Mouse (Mus musculus) layer of hippocampus, adult 9-10 months (tissue): ENCODE data around the gene Kank3.

Experiments
- DNase-seq: peaks from one replicate; pipeline ENCODE4 v3.0.0; 2022; ENCODE audit warnings: low spot score

The Kank3 gene

DNA sequence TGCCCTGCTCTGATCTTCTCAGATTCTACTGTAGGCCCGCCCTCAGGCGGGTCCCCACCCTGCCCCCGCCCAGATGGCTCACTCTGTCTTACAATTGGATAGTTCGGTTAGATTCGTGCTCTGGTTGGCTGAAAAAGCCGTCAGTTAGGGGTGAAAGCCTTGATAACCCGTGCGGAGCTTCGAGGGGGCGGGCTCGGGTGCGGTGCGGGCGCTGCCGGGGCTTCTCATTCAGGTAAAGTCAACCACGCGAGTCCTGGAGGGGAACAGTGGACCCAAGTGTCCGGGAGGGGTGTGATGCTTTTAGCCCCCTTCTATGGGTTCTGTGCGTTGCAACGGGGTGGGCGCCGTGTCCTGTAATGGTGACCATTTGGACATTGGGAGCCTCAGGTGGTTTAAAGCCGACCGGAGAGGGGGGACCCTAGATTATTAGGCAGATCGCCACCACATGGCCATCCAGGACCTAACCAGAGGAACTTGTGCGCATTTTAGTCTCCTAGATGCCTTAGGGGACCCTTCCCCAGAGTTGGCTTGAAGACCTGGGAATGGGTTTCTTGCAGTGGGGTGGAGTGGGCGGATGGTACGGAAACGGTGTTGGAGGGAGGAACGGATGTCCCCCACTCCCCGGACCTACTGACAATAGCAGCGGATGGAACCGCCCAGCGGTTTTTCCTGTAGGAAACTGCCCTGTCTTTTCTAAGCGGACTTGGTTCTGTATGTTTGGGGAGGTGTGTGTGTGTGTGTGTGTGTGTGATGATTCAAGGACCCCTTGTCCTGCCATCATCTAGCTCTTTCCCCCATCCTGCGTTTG, at the start of gene Kank3:
Kank3 (plus strand) TSS at position 186 of the 808 bp plus-strand sequence.
- DNase-seq = peak; percentile 87

DNA sequence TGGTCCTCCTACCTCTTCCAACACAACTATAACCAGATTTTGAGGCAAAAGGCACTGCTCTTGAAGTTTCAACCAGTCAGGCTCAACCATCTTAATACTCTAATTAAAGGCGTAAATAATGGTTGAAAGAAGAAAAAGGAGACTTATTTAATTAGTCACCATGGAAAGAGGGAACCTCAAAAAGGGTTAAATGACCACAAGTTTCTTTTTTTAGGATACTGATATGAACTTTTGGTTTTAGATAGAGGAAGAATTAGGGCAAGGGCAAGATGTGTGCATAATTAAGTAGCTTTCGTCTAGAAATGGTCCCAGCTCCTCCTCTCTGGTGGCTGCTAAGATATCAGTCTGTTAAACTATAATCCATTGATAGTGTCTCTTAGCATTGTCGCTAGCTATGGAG, 43.9 kb upstream of the Kank3 start:
- DNase-seq = no peak

DNA sequence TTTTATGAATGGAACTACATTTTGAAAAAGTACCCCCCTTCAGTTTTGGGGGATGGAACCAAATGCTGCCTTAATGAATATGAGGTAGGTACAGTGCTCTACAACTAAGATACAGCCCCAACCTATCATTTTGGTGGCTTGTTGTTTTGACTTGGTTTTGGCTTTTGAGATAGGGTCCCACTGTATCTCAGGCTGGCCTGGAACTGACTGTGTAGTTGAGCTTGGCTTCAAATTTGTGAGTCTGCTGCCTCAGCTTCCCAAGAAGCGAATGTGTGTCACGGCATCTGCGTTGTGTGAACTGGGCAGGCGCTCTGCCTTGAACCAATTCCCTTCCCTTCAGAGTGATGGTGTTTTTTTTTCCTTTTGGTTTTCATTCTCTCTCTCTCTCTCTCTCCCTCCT, 38.7 kb upstream of the Kank3 start:
- no peak for DNase-seq

DNA sequence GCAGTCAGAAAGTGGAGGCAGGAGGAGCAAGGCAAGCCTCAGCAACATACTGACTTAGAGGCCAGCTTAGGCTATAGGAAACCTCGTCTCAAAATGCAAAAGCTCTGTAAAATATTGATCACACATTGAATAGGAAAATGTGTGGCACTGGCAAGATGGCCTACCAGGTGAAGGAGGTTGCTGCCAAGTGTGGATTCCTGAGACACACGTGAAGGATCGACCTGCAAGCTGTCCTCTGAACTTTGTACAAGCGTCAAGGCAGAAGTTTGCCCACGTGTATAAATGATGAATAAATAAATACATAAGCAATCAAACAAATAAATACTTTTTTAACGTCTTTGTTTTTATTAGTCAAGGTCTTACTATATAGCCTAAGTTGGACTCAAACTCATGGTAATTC, 36.9 kb upstream of the Kank3 start:
- no peak for DNase-seq

DNA sequence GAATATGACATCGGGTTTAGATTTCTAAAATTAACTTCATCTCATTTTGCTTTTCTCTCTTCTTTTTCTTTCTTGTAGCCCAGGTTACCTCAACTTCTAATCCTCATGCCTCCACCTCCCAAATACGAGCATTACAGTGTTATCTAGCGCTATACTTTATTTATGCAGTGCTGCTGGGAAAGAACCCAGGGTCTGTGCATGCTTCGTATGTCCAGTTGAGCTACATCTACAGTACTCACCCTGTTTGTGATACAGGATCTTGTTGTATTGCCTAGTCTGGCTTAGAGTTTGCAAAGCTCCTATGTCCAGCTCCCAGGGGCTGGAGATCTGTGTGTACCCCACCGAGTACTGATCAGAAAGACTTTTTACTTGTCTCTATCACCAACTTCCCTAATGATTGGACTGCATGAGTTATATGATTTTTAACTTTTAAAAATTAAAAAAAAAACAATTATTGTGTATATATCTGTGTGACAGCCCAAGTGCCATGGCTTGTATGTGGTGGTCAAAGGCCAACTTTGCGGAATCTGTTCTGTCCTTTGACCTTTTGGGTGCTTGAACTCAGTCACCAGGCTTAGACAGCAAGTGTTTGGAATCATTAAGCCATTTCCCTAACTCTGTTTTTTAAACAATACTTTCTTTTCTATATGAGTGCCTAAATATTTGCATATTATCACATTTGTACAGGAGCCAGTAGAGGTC, 36.3 kb upstream of the Kank3 start:
- DNase-seq = no peak

DNA sequence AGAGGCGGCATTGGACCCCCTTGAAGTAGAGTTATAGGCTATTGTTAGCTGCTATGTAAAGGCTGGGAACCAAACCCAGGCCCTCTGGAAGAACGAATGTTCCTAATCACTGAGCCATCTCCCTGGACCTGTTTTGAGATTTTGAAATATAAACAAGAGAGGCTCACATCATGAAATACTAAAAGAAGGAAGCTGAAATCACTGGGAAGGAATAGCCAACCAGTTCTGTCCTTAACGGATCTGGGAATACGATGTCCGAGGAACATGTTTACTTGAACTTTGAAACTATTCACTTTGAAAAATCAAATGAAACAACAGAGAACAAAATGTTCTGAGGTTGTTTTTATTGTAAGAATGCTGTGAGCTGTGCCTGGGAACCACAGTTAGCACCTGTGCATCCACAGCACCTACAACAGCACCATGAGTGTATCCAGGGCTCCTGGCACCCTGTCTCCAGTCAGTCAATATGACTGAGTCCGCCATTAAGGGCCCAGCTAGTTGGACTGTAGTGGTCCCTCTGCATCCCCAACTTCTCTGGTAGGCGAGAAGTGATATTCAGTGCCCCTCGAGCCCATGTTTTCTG, 35.7 kb upstream of the Kank3 start:
- no peak for DNase-seq

DNA sequence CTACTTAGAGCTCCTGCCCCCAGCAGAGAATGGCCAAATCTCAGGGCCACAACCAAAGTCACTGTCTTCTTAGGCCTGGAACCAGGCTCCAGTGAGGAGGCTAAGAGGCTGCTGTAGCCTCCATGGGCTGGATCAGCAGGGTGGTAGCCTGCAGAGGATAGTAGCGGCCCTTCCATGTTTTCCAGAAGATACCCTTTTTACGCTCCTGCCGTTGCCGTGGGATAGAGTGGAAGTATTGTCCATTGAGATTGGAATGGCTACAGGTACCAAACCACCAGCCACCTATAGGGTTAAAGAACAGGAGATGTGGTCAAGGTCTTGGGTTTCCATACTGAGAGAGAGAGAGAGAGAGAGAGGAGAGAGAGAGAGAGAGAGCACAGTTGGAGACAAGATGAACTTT, 35.0 kb upstream of the Kank3 start:
- DNase-seq = no peak

DNA sequence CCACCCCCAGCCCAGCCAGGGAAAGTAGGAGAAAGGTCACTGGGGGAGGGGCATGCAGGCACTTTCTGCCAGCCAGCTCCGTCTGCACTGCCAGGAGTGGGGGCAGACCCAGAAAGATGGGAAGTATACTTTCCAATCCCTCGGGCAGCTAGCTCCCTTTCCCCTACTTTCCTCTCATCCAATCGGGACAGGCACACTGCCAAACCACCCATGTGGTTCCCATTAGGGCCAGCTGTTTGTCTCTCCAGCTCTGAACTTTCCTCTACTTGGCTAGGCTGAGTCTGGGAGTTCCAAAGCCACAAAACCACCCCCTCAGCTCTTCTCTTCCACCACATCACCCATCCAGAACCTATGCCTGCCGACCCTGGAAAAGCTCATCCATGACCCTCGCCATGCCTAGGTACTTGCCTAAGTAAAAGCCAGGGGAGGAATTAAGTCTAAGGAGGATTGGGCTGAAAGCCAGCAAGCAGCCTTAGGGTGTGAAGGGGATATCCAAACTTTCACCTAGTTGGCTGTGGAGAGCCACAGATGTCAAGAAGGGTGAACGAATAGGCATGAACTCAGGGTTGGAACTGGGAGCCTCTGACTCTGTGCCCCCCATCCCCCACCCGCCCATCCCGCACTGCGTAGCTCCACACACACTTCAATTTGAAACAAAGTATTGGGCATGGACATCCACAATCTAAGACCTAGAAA, 30.9 kb upstream of the Kank3 start:
- DNase-seq = peak; percentile 59

DNA sequence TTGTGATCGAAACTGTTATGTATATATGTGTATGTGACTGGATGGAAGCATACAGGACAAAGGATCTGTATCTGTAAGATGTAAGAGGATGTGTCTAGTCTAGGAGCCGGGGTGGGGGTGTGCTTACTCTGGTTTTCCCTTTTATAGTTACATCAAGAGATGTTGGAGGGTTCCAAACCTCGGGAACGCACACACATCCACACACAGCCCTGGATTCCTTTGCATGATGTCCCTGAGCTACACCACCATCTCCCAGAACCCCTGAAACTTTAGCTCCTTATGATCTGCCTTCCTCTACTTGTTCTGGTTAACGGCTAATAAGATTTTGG, 30.4 kb upstream of the Kank3 start:
- no peak for DNase-seq

DNA sequence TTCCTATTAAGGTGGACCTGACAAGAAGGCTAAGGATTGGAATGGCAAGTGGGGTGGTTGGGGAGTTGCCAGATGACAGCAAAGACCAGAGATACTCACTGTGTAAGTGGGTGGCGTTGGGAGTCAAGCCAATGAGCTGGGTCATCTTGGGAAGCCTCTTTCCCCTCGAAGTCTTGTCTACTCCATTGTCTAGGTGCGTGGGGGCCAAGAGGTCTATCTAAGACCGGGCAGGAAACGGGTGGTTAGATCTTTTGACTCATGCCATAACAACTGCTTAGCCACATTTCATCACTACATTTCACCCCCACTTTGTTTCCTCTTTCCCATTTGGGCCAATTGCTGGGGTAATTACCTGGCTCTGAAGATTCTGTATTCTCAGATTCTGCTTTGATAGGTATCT, 29.9 kb upstream of the Kank3 start:
- DNase-seq = no peak

DNA sequence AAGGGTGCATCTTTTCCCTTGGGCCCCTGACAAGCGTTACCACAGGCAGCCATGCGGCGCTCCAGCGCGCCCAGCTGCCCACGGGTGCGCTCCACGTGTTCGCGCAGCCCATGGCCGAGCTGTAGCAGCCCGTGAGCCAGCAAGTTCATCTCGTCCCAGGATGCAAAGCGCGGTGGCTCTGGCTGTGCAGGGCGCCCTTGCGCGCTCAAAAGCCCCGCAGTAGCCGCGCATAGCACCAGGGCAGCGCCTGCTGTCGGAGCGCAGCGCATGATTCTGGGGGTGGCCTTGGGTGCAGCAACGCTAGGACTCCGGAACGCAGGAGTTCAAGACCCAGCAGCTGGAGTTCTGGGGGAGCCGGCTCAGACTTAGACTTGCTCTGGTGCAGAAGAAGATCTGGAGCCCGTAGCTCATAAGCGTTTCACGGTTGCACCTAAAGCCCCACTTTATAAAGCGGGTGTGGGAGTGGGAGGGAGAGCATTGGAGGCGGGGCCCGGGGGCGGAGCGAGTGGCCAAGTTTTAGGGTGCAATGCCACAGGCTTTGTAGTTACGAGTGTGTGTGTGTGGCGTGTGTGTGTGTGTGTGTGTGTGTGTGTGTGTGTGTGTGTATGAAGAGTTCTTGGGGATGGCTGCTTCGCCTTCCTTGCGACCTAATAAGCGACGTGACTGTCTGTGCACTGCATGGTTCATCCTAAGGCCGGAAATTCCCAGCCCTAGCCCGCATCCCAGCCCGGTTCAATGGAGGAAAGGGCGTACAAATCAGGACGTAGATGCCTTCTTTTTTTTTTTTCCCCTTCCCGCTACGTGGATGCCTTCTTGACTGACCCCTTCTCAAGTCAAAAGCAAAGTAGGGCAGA, 29.0 kb upstream of the Kank3 start, which contains the start of gene Angptl4:
Angptl4 (minus strand) TSS at position 707 of the 854 bp plus-strand sequence.
- DNase-seq = no peak

DNA sequence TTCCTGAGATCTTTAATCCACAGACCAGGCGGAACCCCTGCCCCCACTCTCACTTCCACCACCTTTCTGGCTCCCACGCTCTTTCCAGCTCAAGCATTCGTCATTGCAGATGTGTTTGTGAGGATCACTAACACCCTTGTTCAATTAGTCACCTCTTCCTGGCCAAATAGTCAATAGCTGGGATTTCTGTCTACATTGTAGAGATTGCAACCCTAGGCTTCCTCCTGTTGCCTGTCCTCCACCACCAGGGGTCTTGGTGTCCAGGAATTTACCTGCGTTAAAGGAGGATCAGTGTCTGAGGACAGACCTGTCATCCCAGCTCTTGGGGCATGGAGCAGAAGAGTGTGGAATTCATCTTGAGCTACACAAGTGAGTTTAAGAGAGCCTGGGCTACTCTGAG, 28.3 kb upstream of the Kank3 start:
- DNase-seq = no peak

DNA sequence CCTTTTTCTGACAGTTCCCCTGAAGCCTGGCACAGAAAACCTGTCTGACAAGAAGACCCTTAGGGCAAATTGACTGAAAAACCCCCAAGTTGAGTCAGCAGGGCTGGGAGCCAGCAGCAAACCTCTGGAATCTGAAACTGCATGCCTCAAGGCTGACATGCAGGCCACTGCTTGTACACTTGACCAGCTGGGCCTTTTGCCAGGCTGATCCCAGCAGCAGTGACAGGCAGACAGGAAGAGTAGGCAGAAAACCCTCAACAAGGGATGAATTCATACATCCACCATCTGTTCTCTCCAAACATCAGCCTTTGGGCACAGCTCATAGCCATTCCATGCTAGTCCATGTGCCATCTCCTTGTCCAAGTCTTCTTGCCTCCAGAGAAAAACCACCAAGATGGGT, 26.9 kb upstream of the Kank3 start:
- no peak for DNase-seq

DNA sequence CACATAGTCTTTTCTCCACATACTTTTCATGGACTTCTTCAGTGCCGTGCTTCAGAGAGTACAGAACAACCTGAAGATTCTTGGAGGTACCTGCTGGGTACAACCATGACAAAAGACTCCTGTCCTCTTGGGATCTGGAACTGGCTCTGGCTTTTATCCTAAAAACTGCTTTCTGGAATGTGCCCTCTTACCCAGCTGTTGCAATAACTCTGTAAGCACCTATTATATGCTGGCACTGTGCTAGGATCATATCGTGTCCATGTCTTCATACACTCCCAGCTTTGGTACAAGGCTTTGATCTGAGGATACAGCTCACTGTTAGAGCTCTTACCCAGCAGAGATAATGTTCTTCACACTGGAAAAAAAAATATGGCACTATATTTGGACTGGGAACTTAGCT, 25.4 kb upstream of the Kank3 start:
- no peak for DNase-seq

DNA sequence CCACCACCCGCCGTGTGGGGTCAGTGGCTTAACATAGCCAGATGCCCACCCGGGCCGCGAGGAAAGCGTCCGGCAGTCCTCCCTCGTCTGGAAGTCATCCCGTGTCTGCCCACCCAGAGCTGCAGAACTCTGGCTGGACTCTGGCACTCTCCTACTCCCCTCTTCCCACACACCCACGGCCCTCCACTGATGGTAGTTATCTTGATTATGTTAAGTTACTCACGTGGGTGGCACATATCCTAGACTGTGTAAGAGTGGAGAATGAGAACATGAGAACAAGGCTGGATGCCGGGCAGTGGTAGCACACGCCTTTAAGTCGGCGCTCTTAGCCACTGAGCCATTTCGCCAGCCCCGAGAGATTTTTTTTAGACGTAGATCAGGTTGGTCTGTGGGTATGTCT, 23.9 kb upstream of the Kank3 start:
- no peak for DNase-seq

DNA sequence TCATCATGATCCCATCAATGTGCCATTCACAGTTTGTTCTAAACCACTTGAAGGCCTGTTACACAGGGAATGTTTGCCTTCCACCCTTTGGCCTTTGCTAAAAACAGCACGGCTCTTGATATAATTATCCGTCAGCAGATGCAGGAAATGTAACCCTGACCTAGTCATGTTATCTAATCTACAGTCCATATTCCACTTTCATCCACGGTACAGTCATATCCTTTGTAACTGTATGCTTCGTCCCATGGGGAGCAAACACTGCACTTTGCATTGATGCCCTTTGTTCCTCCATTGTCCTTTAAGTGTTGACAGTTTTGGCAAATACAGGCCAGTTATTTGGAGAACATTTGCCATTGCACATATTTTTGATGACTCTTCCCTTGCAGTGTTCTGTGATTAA, 21.6 kb upstream of the Kank3 start:
- DNase-seq = no peak

DNA sequence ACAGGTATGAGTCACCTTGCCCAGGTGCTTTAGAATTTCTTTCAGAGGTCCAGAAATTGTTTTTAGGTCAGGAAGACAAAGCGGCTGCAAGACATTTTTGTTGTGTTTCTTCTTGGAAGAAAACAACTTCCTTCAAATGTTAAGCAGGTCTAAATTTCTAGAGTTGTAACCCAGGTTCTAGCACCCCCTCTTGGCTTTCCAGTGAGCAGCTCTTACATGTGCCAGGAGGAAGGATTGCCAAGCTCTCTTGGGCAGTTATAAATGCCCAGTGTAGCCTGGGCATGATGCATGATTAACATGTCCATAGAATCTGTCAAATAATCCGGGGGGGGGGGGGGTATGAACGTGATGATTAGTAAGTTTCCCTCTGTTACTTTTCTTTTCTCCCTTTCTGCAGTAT, 12.0 kb upstream of the Kank3 start:
- no peak for DNase-seq

DNA sequence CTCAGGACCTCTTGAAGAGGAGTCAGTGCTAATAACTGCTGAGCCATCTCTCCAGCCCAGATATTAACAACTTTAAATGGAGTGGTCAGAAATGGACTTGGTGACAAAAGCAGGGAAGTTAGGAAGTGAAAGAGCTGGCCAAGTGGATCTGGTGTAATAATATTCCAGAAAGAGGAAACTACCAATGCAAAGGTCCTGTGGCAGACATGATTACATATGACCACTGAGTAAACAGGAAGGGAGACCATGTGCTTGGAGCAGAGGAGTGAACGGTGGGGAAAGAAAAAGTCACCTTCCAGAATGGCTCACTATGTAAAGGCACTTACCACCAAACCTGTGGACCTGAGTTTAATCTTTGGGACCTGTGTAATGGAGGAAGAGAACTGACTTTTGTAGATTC, 11.0 kb upstream of the Kank3 start:
- DNase-seq = no peak

DNA sequence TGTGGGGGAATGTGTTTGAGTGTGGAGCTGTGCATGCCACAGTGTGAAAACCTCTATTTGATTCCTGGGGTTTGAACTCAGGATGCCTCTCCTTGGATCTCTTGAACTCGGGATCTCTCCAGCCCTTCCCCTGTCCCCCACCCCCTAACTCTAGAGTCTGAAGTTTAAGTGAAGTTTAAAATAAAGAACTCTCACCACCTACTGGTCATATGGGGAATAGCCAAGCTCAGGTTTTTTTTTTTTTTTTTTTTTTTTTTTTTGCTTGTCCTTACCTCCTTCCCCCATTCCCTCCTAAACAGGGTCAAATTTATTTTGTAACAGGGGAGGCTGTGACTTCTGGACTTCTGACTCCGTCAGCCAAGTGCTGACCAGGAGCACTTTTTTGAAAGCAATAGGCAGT, 8.1 kb upstream of the Kank3 start:
- DNase-seq = no peak

DNA sequence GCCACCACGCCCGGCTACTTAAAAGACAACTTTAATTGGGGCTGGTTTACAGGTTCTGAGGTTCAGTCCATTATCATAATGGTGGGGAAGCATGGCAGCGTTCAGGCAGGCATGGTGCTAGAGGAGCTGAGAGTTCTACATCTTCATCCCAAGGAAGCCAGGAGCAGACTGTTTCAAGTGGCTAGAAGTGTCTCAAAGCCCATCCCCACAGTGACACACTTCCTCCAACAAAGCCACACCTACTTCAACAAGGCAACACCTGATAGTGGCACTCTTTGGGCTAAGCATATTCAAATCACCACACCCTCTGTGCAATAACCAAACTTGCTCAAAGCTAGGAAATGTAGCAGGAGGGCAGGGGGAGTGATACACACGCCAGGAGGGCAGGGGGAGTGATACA, 6.1 kb upstream of the Kank3 start:
- no peak for DNase-seq

DNA sequence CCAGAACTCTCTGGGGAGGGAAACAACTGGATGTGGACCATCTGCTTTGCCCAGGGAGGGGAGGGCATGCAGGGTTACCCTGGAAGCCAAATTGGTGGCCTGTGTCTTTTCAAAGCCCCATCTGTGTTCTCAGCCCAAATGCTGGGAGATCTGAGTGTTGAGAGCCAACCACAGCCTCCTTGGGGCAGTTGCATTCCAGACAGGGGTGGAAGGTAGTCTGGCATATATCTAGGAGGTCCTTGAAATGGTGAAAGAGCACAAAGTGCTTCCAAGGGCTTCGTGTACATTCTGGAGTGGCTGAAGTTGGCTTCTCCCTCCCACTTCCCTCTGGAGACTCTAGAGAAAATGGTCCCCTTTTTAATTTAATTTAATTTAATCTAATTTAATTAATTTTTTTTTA, 5.6 kb upstream of the Kank3 start:
- DNase-seq = no peak
